Mouse (Mus musculus): ENCODE data around the gene Klhl11. TPM values are rescaled to one million over a fixed set of nuclear protein-coding genes. Genes with fewer than 3 reads are reported as not detected.

Klhl11 gene
- polyA plus RNA-seq, 1 experiment from 2014 or later = 13.1 TPM

DNA sequence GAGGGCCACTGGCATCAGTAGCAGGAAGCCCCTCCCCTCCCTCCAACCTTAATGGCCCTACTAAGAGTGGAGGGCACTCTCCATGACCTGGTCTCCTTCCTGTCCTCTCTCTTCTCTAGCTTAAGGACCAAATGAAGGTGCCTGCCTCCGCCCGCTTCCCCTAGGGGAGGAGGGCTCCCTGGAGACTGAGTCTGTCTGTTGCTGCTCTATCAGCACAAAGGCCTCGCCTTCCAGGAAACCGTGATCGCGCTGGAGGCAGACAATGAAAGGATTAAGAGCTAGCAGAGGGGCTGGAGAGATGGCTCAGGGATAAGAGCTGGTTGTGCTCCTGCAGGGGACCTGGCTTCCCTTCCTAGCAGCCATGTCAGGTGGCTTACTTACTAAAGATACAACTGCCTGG lies 28.8 kb upstream of the Klhl11 start:
- no peak overlapping the region for H3K4me2 ChIP-seq (replicated peaks)
- H3K27me3 ChIP-seq = no peaks in the 10 kb centered on the region
- no peaks in the 10 kb centered on the region for H3K9me3 ChIP-seq
- H3K9ac ChIP-seq (replicated peaks) = peak overlapping the region; percentile 15; the same call in 1 of the 2 replicates
- peak overlapping the region; percentile 61 for H3K27ac ChIP-seq
- no peak overlapping the region for H3K4me3 ChIP-seq (replicated peaks)
- ATAC-seq = peak; percentile 34; the same call in 1 of the 2 replicates
- 1% methylated on average over 6 of the region's 6 CpGs for WGBS
- peaks cover 91% of the 10 kb centered on the region for H3K36me3 ChIP-seq
- peaks cover 14% of the 10 kb centered on the region for H3K4me1 ChIP-seq (replicated peaks)

DNA sequence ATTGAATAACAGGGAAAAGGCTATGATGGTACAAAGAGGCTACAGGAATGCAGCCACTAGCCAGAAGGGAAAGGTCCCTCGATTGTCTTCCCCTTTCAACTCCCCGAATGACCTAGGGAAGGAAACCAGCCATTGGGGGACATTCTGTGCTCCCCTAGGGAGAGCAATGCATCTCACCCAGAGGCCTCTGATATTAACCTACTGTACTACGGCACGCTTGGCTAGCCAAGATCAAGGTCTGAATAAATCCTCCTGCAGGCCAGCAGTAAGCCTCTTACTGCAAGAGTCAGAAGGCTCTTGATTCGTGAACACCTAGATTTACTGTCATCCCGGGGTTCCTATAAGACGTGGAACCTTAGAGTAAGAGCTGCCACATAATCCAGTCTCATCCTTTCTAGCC lies 28.1 kb upstream of the Klhl11 start:
- Histone ChIP-seq H3K4me2 (replicated peaks) (no peak overlapping the region), H3K27ac (no peak overlapping the region)

DNA sequence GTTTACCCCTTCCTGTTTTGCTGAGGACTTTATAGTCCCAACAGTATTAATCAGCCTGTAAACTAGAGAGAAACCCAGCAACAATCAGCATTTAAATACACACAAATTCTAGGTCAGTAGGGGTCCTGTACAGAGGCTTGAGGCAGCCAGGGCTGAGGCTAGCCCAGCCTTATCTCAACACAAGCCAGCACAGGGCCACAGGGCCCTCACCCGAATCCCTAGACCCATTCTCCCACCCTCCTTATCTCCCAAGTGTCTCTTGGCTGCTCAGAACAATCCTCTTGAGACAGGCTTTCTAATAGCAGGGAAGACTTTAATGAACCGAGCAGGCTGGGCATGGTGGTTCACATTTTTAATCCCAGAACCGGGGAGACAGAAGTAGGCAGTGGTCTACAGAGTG lies 27.7 kb upstream of the Klhl11 start:
- no peak overlapping the region for H3K9ac ChIP-seq (replicated peaks)
- no peak for ATAC-seq
- WGBS = 61% methylated on average over 3 of the region's 3 CpGs
- peaks cover 14% of the 10 kb centered on the region for H3K4me1 ChIP-seq (replicated peaks)
- H3K36me3 ChIP-seq = peaks cover 91% of the 10 kb centered on the region
- H3K27me3 ChIP-seq = no peaks in the 10 kb centered on the region
- H3K27ac ChIP-seq = no peak overlapping the region
- H3K4me2 ChIP-seq (replicated peaks) = no peak overlapping the region
- no peaks in the 10 kb centered on the region for H3K9me3 ChIP-seq
- H3K4me3 ChIP-seq (replicated peaks) = no peak overlapping the region

More for the DNA sequence above, 28.1 kb upstream of the Klhl11 start:
- Histone ChIP-seq H3K36me3 (peaks cover 91% of the 10 kb centered on the region), H3K9me3 (no peaks in the 10 kb centered on the region), H3K4me3 (replicated peaks) (no peak overlapping the region), H3K4me1 (replicated peaks) (peaks cover 14% of the 10 kb centered on the region), H3K9ac (replicated peaks) (0 out of 2 replicates have a peak overlapping the region, but pooled peaks have one; percentile 15), H3K27me3 (no peaks in the 10 kb centered on the region)
- no peak for ATAC-seq
- 63% methylated on average over 7 of the region's 7 CpGs for WGBS

DNA sequence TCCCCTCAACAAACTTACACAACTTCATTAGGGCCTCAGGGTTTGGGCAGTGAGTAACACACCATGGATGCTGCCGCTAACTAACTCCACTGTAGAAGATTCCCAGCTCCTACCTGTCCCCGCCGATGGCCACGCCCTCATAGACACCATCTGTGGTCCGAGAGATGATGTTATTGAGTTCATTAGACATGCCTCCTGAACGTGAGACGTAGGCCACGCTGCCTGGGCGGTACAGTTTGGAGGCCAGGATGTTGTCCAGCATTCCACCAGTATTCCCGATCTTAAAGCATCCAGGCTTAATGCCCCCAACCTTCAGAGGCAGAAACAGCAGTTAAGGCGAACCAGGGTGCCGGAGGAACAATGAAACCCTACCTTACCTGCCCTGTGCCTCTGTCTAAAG lies 21.2 kb upstream of the Klhl11 start:
- Histone ChIP-seq H3K4me1 (replicated peaks) (no peaks in the 10 kb centered on the region), H3K36me3 (peaks cover 96% of the 10 kb centered on the region), H3K4me3 (replicated peaks) (no peak overlapping the region), H3K9me3 (no peaks in the 10 kb centered on the region), H3K27ac (no peak overlapping the region), H3K9ac (replicated peaks) (no peak overlapping the region), H3K27me3 (no peaks in the 10 kb centered on the region), H3K4me2 (replicated peaks) (no peak overlapping the region)
- WGBS = 95% methylated on average over 12 of the region's 12 CpGs
- ATAC-seq = no peak

DNA sequence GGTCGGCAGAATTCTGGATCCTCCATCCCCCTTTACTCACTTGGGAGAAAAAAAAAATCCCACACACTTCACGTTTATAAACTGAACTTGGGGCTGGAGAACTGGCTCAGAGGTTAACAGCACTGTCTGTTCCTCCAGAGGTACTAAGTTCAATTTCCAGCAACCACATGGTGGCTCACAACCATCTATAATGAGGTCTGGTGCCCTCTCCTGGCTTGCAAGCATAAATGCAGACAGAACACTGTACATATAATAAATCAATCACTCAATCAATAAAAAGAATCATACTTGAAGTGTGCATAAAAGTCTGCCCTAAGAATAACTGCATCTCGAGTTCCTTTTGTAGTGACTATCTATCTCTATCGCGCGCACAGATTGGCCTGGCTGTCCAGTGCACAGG lies 18.4 kb upstream of the Klhl11 start:
- H3K27me3 ChIP-seq = no peaks in the 10 kb centered on the region
- H3K9ac ChIP-seq (replicated peaks) = no peak overlapping the region
- peaks cover 96% of the 10 kb centered on the region for H3K36me3 ChIP-seq
- H3K9me3 ChIP-seq = no peaks in the 10 kb centered on the region
- ATAC-seq = no peak
- H3K4me2 ChIP-seq (replicated peaks) = no peak overlapping the region
- no peak overlapping the region for H3K27ac ChIP-seq
- H3K4me3 ChIP-seq (replicated peaks) = no peak overlapping the region
- no peaks in the 10 kb centered on the region for H3K4me1 ChIP-seq (replicated peaks)
- WGBS = 92% methylated on average over 6 of the region's 6 CpGs

DNA sequence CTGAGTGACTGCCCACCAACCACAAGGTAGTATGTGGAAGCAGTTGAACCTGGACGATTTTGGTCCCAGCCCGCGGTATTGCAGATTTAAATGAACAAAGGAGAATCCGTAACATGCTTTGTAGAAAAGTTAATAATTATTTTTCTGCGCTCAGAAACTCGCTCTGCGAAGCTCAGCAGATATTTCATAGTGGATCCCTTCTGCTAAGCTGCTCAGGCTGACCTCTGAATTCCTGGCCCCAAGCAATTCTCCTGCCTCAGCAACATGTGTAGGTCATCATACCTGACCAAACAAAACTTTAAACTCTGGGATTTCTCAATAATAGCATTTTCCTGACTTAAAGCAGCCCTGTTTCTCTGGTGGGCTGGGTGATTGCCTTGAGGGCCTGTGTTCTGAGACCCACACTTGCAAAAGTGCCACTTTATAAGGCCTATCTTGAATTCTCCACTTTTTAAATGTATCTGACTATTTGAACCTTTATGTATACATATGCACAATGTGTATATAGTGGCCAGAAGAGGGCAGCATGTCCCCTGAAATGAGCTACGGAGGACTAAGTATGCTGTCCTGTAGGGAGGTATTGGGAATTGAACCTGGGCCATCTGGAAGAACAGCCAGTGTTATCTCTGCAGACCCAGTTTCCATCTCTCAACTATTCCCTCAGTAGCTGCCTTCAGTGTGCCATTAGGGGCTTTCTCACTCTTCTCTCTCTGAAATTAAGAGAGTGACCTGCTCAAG lies 13.4 kb upstream of the Klhl11 start:
- Histone ChIP-seq H3K4me2 (replicated peaks) (no peak overlapping the region), H3K4me3 (replicated peaks) (no peak overlapping the region), H3K9me3 (no peaks in the 10 kb centered on the region), H3K27ac (no peak overlapping the region), H3K9ac (replicated peaks) (no peak overlapping the region), H3K27me3 (no peaks in the 10 kb centered on the region), H3K36me3 (peaks cover 99% of the 10 kb centered on the region), H3K4me1 (replicated peaks) (no peaks in the 10 kb centered on the region)
- WGBS = 88% methylated on average over 8 of the region's 8 CpGs
- ATAC-seq = no peak

DNA sequence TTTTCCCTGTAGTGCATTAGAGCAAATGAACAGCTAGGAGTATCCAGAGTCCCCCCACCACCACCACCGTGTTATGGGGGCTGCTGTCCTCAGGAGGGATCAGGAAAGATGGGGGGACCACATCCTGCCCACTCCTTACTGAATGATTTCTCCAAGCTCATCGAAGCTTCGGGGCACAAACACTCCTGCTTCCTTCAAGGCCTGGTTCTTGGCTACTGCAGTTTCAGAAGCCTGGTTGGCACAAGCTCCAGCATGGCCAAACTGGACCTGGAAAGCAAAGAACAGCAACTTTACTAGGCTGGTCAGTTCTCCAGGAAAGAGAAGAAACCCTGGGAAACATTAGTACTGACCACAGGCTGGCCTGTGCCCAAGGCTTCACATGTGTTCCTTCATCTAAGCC lies 11.9 kb upstream of the Klhl11 start:
- Histone ChIP-seq H3K4me1 (replicated peaks) (no peaks in the 10 kb centered on the region), H3K4me2 (replicated peaks) (no peak overlapping the region), H3K27me3 (no peaks in the 10 kb centered on the region), H3K4me3 (replicated peaks) (no peak overlapping the region), H3K9ac (replicated peaks) (no peak overlapping the region), H3K36me3 (peaks cover 99% of the 10 kb centered on the region), H3K27ac (no peak overlapping the region), H3K9me3 (no peaks in the 10 kb centered on the region)
- WGBS = 94% methylated on average over 3 of the region's 3 CpGs
- no peak for ATAC-seq

DNA sequence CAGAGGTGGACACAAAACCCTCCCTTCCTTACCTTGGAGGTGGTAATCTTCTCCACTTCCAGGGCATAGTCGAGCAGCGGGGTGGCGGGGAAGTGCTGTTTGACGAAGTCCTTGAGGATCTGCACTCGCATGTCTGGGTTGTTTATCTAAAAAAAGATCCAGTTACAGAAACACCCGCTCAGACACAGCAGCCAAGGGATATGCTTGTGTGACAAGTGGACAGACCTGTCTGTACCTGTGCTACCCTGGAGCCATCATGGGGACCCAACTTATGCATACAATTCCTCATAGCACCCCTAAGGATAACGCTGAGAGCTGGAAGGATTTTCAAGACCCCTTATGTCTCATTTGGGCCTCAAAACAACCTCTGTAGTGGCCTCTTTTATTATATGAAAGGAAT lies 6.6 kb upstream of the Klhl11 start:
- H3K27me3 ChIP-seq = no peaks in the 10 kb centered on the region
- no peak overlapping the region for H3K9ac ChIP-seq (replicated peaks)
- no peaks in the 10 kb centered on the region for H3K4me1 ChIP-seq (replicated peaks)
- no peak overlapping the region for H3K4me3 ChIP-seq (replicated peaks)
- no peaks in the 10 kb centered on the region for H3K9me3 ChIP-seq
- H3K36me3 ChIP-seq = peaks cover 82% of the 10 kb centered on the region
- H3K4me2 ChIP-seq (replicated peaks) = no peak overlapping the region
- 92% methylated on average over 7 of the region's 7 CpGs for WGBS
- H3K27ac ChIP-seq = no peak overlapping the region
- no peak for ATAC-seq

DNA sequence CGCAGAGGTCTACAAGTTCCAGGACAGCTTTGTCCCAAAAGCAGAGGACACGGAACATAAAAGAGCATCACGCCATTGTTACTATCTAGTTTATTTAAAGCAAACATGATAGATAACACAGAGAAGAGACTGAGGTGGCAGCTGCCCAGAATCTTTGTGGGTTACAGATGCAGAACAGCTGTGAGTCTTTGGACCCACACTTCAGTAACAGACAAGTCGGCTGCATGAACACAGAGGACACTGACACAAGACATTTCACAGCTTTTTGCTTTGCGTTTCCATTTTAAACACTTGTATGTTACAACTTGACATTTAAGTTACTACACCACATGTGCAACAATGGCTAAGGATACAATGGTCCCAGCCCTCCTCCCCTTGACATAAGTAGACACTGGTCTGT lies 3.7 kb upstream of the Klhl11 start:
- no peak overlapping the region for H3K27ac ChIP-seq
- 98% methylated on average over 5 of the region's 5 CpGs for WGBS
- H3K4me3 ChIP-seq (replicated peaks) = no peak overlapping the region
- no peaks in the 10 kb centered on the region for H3K27me3 ChIP-seq
- H3K36me3 ChIP-seq = peaks cover 54% of the 10 kb centered on the region
- no peak overlapping the region for H3K4me2 ChIP-seq (replicated peaks)
- no peak overlapping the region for H3K9ac ChIP-seq (replicated peaks)
- H3K9me3 ChIP-seq = no peaks in the 10 kb centered on the region
- ATAC-seq = no peak
- peaks cover 2% of the 10 kb centered on the region for H3K4me1 ChIP-seq (replicated peaks)

DNA sequence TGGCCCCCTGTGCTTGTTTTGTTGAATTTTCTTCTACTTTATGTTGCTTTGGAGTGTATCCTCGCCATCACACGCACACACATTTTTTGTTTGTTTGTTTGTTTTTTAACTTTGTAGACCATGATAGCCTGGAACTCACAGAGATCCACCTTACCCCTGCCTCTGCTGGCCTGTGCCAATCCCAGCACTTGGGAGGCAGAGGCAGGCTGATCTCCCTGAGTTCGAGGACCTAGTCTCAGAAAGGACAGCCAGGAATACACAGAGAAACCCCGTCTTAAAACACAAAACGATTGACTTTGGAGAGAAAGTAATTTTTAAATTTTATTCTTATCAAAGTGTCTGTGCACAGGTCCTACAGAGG lies 374 bp upstream of the Klhl11 start:
- H3K4me2 ChIP-seq (replicated peaks) = no peak overlapping the region
- peak overlapping the region; percentile 98; the same call in 1 of the 2 replicates for H3K4me3 ChIP-seq (replicated peaks)
- H3K27me3 ChIP-seq = no peaks in the 10 kb centered on the region
- no peak overlapping the region for H3K9ac ChIP-seq (replicated peaks)
- ATAC-seq = peak; percentile 41
- peaks cover 29% of the 10 kb centered on the region for H3K4me1 ChIP-seq (replicated peaks)
- no peak overlapping the region for H3K27ac ChIP-seq
- peaks cover 20% of the 10 kb centered on the region for H3K36me3 ChIP-seq
- 34% methylated on average over 5 of the region's 5 CpGs for WGBS
- no peaks in the 10 kb centered on the region for H3K9me3 ChIP-seq

DNA sequence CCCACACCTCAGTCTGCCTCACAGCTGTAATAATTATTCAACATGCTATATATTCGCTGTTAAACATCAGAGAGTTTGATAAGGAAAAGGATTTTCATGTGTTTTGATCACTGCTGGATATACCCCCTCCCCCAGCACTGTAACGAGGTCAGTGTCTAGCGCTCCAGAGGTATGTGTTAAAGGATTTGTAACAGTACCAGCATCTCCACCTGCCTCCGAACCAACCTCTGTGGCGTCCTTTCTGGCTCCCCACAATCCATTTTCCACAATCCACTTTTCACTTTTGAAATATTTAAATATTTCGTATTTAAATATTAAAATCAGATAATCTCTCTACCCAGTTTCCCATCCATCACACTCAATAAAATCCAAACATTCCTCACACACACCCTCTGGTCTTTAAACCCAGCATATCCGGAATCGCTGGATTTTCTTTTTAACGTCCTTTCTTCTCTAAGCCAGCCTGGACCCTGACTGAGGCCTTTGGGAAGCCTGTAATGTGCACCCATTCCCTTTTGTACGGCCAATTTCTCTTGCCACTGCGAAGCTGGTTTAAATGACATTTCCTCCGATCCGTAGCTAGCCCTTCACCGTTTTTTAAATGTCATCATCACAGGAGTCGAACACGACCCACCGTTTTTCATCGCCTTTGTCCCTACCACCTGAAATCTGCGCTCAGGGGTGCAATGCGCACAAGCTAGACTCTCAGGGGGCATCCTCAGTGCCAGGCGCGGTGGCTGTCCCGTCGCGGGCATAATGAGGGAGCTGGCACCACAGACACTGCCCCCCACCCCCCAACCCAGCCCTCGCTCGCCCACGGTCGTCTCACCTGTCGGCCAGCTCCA lies 967 bp downstream of the Klhl11 start:
- Histone ChIP-seq H3K27ac (peak overlapping the region; percentile 90), H3K4me3 (replicated peaks) (peak overlapping the region; percentile 98), H3K9ac (replicated peaks) (peak overlapping the region; percentile 98), H3K36me3 (peaks cover 15% of the 10 kb centered on the region), H3K4me1 (replicated peaks) (peaks cover 29% of the 10 kb centered on the region), H3K4me2 (replicated peaks) (peak overlapping the region; percentile 81), H3K9me3 (no peaks in the 10 kb centered on the region), H3K27me3 (no peaks in the 10 kb centered on the region)
- WGBS = 4% methylated on average over 30 of the region's 30 CpGs
- ATAC-seq = peak; percentile 40; the same call in 1 of the 2 replicates

DNA sequence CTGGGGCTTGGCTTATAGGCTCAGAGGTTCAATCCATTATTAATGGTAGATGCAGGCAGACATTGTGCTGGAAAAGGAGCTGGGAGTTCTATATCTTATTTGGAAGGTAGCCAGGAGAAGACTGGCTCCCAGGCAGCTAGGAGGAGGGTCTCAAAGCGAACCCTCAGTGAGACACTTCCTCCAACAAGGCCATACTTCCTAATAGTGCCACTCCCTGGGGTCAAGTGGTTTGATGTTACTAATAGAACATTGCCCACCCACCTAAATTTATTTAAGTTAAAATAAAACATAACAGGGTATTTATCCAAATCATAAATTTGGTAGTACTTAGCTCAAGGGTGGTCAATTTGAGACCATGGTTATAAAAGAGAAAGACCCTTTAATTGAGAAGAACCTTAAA lies 6.7 kb downstream of the Klhl11 start:
- H3K27ac ChIP-seq = no peak overlapping the region
- H3K4me3 ChIP-seq (replicated peaks) = no peak overlapping the region
- no peak for ATAC-seq
- no peak overlapping the region for H3K9ac ChIP-seq (replicated peaks)
- no peak overlapping the region for H3K4me2 ChIP-seq (replicated peaks)
- peaks cover 22% of the 10 kb centered on the region for H3K4me1 ChIP-seq (replicated peaks)
- H3K36me3 ChIP-seq = peaks cover 31% of the 10 kb centered on the region
- H3K9me3 ChIP-seq = no peaks in the 10 kb centered on the region
- no peaks in the 10 kb centered on the region for H3K27me3 ChIP-seq
- WGBS = 96% methylated on average over 1 of the region's 1 CpGs

Data from midbrain, embryonic 13.5 days (tissue).